Mouse (Mus musculus) midbrain, postnatal 0 days (tissue): ENCODE data around the gene Spred2. TPM values are rescaled to one million over a fixed set of nuclear protein-coding genes. Genes with fewer than 3 reads are reported as not detected.

Source experiments
- ATAC-seq: fragments of 200-750 bp; cut with Nextera tagmentation; 2 replicates; pipeline ENCODE4 v1.8.0; 2017; ENCODE audit warnings: moderate number of reproducible peaks, mild to moderate bottlenecking, moderate TSS enrichment, moderate library complexity; ENCODE audit not compliant: low FRiP score
- DNase-seq: peaks from one replicate; pipeline ENCODE4 v3.0.0-alpha.2; 2015; ENCODE audit warnings: low spot score
- H3K27ac ChIP-seq: fragments of 300-500 bp; sonication (generic); 2 replicates; pipeline ENCODE4 v1.5.1; 2014; ENCODE audit warnings: low read depth, mild to moderate bottlenecking, low read length, mixed read lengths
- H3K27me3 ChIP-seq: fragments of 300-500 bp; sonication (generic); 2 replicates; pipeline ENCODE4 v1.6.1; 2014; ENCODE audit warnings: low read length, control low read depth, mixed read lengths; ENCODE audit not compliant: insufficient read depth
- H3K36me3 ChIP-seq: fragments of 300-500 bp; sonication (generic); 2 replicates; pipeline ENCODE4 v1.6.1; 2014; ENCODE audit warnings: low read length, control low read depth, mixed read lengths; ENCODE audit not compliant: insufficient read depth
- H3K4me1 ChIP-seq: fragments of 300-500 bp; sonication (generic); 2 replicates; pipeline ENCODE4 v1.6.1; 2014; ENCODE audit warnings: mild to moderate bottlenecking, control low read depth, antibody characterized with exemption, low read length, mixed read lengths; ENCODE audit not compliant: insufficient read depth
- H3K4me2 ChIP-seq: fragments of 300-500 bp; sonication (generic); 2 replicates; pipeline ENCODE4 v1.6.1; 2014; ENCODE audit warnings: low read depth, mild to moderate bottlenecking, low read length, mixed read lengths; ENCODE audit not compliant: poor library complexity, severe bottlenecking
- H3K4me3 ChIP-seq: fragments of 300-500 bp; sonication (generic); 2 replicates; pipeline ENCODE4 v1.5.1; 2014; ENCODE audit warnings: low read depth, mild to moderate bottlenecking, low read length, moderate library complexity
- H3K9ac ChIP-seq: fragments of 300-500 bp; sonication (generic); replicated peaks from 2 replicates; pipeline ENCODE4 v1.6.1; 2014; ENCODE audit warnings: mild to moderate bottlenecking, low read length, moderate library complexity, mixed read lengths; ENCODE audit not compliant: poor library complexity, severe bottlenecking
- H3K9me3 ChIP-seq: fragments of 300-500 bp; sonication (generic); 2 replicates; pipeline ENCODE4 v1.6.1; 2016; ENCODE audit warnings: low read length, control low read depth
- CTCF ChIP-seq: IDR thresholded peaks from 2 replicates; pipeline ENCODE4 v1.5.1; 2016; ENCODE audit warnings: antibody characterized with exemption, mild to moderate bottlenecking
- WGBS: fragments of 180-500 bp; shearing (Covaris S2); extraction: QIAGEN DNeasy Blood & Tissue Kit; methylation state at CpG from one replicate; pipeline ENCODE4 v1.1.7; 2014; 5-methylcytosine and 5-hydroxymethylcytosine counted together
- polyA plus RNA-seq: library from polyadenylated mRNA; unstranded; fragments of >200 nt; fragmentation: Nextera tagmentation; extraction: Ambion mirVana; gene quantifications from 2 replicates; pipeline ENCODE4 v1.2.1, GENCODE M21; 2015
- total RNA-seq: library from RNA; depleted of rRNA; stranded (reverse); fragments of >200 nt; gene quantifications from 2 replicates; pipeline ENCODE4 v1.2.3, GENCODE M21; 2014; rRNA removed

Gene Spred2
- total RNA-seq (12.9 and 17.0 TPM in 2 replicates), polyA plus RNA-seq (5.7 and 6.2 TPM in 2 replicates)

DNA sequence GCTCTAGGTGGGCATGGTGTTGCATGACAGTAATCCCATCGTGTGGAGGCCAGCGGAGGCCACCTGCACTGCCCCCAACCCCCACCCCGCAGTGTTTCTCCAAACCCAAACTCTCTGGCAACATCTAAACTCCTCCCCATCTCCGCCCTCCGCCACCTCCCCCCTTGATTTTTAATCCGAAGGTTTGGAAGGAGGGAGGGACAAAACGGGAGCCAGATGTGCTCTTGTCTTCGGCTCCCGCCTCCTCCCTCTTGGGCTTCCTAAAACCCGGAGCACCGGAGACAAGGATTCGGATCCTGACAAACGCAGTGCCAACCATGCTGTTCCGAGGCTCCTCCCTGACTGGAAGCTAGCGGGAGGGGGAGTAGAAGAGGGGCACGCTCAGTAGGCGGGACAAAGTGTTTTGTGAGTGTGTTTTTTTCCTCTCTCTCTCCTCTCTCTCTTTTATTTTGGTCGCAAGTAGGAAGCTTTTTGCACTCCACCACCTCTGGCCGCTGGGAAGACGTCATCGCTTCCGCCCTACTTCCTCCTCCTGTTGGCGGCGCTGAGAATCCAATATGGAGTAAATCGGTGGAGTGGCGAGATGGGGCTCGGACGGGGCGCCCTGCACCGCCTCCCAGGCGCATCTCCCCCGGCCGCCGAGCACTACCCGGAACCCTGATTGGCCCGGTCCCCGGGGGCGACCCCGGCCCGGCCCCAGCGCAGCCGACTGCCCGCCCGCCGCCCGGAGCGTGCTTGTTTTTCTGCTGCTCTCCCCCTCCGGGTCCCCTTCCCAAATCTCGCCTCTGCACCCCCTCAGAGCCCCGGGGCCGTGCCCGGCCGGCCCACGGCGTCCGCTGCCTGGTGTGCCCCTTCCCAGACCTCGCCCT is at the start of gene Spred2:
Gene Spred2 (plus strand): TSS at position 488 of the 869 bp plus-strand sequence.
- no peaks in the 10 kb centered on the region for H3K36me3 ChIP-seq
- ATAC-seq (peak; percentile 76), DNase-seq (peak; percentile 95)
- H3K27me3 ChIP-seq: no peaks in the 10 kb centered on the region
- H3K4me1 ChIP-seq: peaks cover 4% of the 10 kb centered on the region; the same call in 1 of the 2 replicates
- whole genome bisulfite sequencing: under 1% methylated on average over 56 of the region's 57 CpGs
- peak within 1 kb of the TSS; percentile 50 for H3K4me2 ChIP-seq
- H3K9me3 ChIP-seq: no peaks in the 10 kb centered on the region
- H3K4me3 ChIP-seq: peak within 1 kb of the TSS; percentile 93
- peak within 1 kb of the TSS; percentile 94 for H3K9ac ChIP-seq
- TF ChIP-seq CTCF: peak; percentile 65
- peak within 1 kb of the TSS; percentile 90 for H3K27ac ChIP-seq

DNA sequence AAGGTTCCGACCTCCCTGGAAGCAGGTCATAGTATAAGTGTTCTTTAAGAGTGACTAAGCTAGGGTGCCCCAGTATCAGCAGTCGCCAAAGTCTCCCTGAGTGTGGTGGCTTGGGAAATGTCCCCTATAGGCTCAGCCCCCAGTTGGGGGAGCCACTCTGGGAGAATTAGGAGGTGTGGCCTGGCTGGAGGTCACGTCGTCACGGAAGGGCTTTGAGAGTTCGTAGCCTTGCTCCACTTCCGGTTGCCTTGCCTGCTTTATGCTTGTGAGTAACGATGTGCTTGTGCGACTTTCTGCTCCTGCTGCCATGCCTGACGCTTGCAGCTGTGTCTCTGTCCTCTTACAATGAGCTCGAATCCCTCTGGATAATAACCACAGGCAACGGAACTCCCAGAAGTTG is 48.6 kb upstream of the Spred2 start:
- Histone ChIP-seq H3K4me1 (no peaks in the 10 kb centered on the region; the same call in 1 of the 2 replicates), H3K4me3 (no peak overlapping the region), H3K36me3 (no peaks in the 10 kb centered on the region), H3K27me3 (no peaks in the 10 kb centered on the region), H3K9me3 (no peaks in the 10 kb centered on the region), H3K27ac (no peak overlapping the region), H3K9ac (no peak overlapping the region), H3K4me2 (no peak overlapping the region)
- DNase-seq (no peak), ATAC-seq (no peak)
- no peak for TF ChIP-seq CTCF
- WGBS: 45% methylated on average over 12 of the region's 12 CpGs

DNA sequence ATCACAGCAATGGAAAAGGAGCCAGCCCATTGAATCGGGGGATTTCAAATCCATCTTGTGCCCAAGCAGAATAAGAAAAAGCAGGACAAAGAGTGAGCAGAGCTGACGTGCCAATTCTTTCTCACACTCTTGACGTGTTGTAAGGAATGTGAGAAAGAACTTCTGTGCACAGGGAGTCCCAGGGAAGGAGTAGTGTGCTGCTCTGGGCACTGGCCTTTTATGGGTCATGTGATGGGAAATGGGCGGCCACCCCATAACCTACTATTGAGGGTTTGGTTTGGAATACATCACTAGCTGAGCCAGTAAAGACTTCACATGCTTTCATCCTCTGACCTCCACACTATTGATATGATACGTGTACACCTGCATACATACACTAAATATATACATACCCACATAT is 48.2 kb upstream of the Spred2 start:
- H3K4me3 ChIP-seq: no peak overlapping the region
- no peak for TF ChIP-seq CTCF
- no peaks in the 10 kb centered on the region for H3K27me3 ChIP-seq
- ATAC-seq (no peak), DNase-seq (no peak)
- H3K9me3 ChIP-seq: no peaks in the 10 kb centered on the region
- H3K4me2 ChIP-seq: no peak overlapping the region
- no peaks in the 10 kb centered on the region for H3K36me3 ChIP-seq
- H3K4me1 ChIP-seq: no peaks in the 10 kb centered on the region; the same call in 1 of the 2 replicates
- no peak overlapping the region for H3K9ac ChIP-seq
- no peak overlapping the region for H3K27ac ChIP-seq
- 55% methylated on average over 5 of the region's 5 CpGs for WGBS

DNA sequence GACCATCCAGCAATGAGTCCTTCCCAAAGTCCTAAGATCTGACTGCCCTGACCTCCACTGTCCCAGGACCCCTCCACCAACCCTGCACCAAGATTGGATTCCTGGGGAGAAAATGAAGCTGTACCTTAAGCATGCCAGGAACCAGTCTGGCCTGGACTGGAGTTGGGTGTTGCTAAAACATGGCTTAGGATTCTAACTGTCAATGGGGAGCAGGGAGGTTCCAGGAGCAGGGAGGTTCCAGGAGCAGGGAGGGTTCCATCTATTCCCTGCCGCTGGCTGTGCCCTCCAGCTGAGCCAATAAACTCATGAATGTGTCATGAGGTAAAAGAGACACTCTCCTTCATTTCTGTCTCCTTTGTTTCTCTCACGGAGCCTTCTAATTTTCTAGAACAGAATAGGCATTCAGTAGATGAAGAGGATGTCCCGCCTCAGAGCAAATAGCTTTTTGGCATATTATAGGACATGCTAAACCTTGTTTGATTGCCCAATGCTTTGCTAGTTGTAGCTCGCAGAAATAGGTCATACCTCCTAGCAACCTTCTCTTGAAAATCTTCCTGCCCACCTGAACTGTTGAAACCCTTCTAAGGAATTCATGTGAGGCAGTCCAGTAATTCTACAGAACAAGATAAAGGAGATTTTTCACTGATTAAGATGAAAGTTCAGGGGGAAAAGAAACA is 46.8 kb upstream of the Spred2 start:
- ATAC-seq (no peak), DNase-seq (no peak)
- WGBS: 48% methylated on average over 4 of the region's 4 CpGs
- TF ChIP-seq CTCF: no peak
- Histone ChIP-seq H3K4me3 (no peak overlapping the region), H3K9ac (no peak overlapping the region), H3K4me1 (no peaks in the 10 kb centered on the region; the same call in 1 of the 2 replicates), H3K4me2 (no peak overlapping the region), H3K27ac (no peak overlapping the region), H3K27me3 (no peaks in the 10 kb centered on the region), H3K9me3 (no peaks in the 10 kb centered on the region), H3K36me3 (no peaks in the 10 kb centered on the region)

DNA sequence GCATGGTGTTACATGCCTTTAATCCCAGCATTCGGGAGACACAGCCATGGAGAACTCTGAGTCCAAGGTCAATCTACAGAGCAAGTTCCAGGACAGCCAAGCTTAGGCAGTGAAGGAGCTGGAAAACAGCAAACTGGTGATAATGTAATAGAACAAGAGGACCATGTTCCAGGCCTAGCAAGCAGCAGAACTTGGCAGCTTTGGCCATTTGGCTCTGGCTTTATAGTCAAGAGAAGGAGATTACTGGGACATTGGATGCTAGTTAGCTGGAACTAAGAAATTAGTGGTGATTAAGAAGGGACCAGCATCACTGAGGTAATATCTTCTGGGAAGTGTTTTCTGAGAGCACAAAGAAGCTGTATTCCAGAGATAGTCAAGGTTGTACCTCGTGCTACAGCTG is 42.8 kb upstream of the Spred2 start:
- no peak for DNase-seq
- H3K4me1 ChIP-seq: no peaks in the 10 kb centered on the region; the same call in 1 of the 2 replicates
- H3K4me3 ChIP-seq: no peak overlapping the region
- H3K36me3 ChIP-seq: no peaks in the 10 kb centered on the region
- WGBS: 88% methylated on average over 2 of the region's 2 CpGs
- no peak overlapping the region for H3K4me2 ChIP-seq
- no peak overlapping the region for H3K9ac ChIP-seq
- H3K27me3 ChIP-seq: no peaks in the 10 kb centered on the region
- no peaks in the 10 kb centered on the region for H3K9me3 ChIP-seq
- TF ChIP-seq CTCF: no peak
- no peak for ATAC-seq
- H3K27ac ChIP-seq: no peak overlapping the region
